Mouse (Mus musculus): ENCODE measurements around the gene Dctn2. TPM values are rescaled to one million over a fixed set of nuclear protein-coding genes. Genes with fewer than 3 reads are reported as not detected.

The Dctn2 gene
- polyA plus RNA-seq, 1 experiment from 2014 or later: 170 TPM

DNA sequence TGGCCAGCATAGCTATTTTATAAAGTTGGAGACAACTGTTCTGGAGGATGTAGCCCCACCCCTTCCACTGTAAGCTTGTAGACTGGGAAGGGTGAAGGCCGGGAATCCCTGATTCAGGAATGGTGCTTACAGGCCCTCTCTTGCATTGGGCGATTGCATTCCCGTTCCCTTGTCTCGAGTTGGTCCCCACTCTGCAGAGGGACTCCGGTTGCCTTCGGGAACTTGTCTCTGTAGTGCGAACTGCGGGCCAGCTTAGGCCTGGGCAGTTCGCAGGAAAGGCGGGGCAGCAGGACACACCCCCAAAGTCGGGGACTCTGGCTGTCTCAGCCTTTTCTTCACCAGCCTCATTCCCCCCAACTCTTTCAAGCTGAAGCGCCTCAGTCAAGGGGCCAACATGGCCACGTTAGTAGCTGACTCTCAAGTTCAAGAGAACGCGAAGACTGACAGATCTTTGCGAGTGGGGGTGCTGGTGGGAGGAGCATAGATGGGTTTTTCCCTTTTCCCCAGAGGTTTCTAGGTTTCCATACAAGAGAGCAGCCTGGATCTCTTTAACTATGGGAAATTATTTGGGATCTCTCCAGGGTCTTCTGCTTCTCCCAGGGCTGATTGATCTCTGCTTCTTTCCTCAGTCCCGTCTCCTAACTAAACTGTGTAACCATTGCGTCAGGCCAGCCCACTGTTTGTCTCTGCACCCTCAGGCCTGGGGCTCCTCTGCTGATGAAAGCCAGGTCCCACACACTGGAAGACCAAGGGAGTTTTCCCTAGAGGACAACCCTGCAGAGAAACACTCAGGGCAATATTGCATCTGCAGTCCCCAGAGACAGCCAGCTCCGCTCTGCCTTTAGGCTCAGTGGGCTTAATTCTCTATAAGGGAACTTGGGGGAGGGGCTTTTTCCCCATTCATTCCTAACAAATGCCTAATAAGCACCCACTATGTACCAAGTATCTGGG lies 25.0 kb downstream of the Dctn2 start:
- peaks cover 38% of the 10 kb centered on the region for H3K4me1 ChIP-seq (ENCODE audit: control insufficient read depth, insufficient read depth, low read length)
- peak; percentile 36 for ATAC-seq
- H3K9ac ChIP-seq (ENCODE audit: low read depth, low read length): peak overlapping the region; percentile 82
- peaks cover 20% of the 10 kb centered on the region for H3K36me3 ChIP-seq (ENCODE audit: control insufficient read depth, insufficient read depth, low read length)
- WGBS: 1% methylated on average over 19 of the region's 19 CpGs
- peak overlapping the region; percentile 72 for H3K4me2 ChIP-seq (ENCODE audit: low read depth, low read length)
- H3K4me3 ChIP-seq (ENCODE audit: low read length): peak overlapping the region; percentile 75
- no peaks in the 10 kb centered on the region for H3K9me3 ChIP-seq (ENCODE audit: control insufficient read depth, low read length)
- peak overlapping the region; percentile 94 for H3K27ac ChIP-seq (ENCODE audit: low read length)
- no peaks in the 10 kb centered on the region for H3K27me3 ChIP-seq (replicated peaks; ENCODE audit: control insufficient read depth, insufficient read depth, low read length)

DNA sequence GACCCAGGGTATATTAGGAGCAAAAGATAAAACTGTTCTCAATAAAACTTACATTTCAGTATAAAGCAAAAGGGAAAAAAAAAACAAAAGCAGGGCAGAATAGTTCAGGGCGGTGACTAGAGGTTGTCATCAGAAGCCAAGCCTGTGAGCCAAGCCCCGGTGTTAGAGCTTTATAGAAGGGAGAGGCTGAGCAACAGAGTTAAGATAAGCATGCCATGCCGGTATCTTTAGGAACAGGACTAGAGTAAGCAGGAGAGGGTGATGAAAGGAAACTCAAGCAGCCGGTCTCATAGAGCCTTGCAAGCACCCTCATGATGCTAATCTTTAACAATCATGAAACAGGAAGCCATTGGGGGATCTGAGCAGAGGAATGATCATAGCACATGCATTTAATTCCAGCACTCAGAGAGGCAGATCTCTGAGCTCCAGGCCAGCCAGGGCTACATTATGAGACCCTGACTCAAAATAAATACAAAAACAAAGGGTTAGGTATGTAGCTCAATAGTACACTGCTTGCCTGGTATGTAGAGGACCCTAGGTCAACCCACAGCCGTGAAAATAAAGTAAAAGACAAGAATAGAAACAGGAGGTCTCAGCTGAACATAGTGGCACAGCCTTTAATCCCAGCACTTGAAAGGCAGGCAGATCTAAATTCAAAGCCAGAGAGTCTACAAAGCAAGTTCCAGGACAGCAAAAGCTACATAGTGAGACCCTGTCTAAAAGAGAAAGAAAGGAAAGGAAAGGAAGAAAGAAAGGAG lies 25.9 kb downstream of the Dctn2 start:
- Histone ChIP-seq H3K4me2 (ENCODE audit: low read depth, low read length) (peak overlapping the region; percentile 72), H3K9ac (ENCODE audit: low read depth, low read length) (peak overlapping the region; percentile 82), H3K9me3 (ENCODE audit: control insufficient read depth, low read length) (no peaks in the 10 kb centered on the region), H3K4me3 (ENCODE audit: low read length) (peak overlapping the region; percentile 75), H3K27me3 (replicated peaks; ENCODE audit: control insufficient read depth, insufficient read depth, low read length) (no peaks in the 10 kb centered on the region), H3K36me3 (ENCODE audit: control insufficient read depth, insufficient read depth, low read length) (peaks cover 13% of the 10 kb centered on the region; the same call in 1 of the 2 replicates), H3K27ac (ENCODE audit: low read length) (peak overlapping the region; percentile 94; the same call in 1 of the 2 replicates), H3K4me1 (ENCODE audit: control insufficient read depth, insufficient read depth, low read length) (peaks cover 30% of the 10 kb centered on the region)
- ATAC-seq: no peak
- WGBS: 31% methylated on average over 5 of the region's 5 CpGs

DNA sequence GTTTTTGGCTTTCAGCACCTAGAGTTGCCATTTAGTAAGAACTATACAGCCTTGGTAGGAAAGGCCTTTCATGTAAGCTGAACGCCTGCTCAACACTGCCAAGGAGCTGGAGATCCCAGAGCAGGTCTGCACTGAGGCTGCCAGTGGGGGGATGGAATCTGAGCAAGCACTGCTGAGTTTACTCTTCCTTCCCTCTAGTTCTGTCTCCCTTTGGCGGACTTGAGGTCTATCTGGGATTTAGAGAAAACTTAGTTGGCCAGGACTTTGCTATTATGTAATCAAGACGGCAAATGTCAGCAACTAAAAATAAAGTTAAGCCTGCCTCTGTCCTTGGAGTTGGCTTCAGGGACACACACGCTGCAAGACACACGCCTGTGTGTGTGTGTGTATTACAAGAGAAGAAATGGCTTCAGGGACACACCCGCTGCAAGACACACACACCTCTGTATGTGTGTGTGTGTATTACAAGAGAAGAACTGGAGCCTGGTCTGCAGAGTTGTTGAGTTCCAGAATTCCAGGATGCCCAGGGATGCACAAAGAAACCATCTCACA lies 26.9 kb downstream of the Dctn2 start:
- no peak for ATAC-seq
- Histone ChIP-seq H3K4me2 (ENCODE audit: low read depth, low read length) (0 out of 2 replicates have a peak overlapping the region, but pooled peaks have one; percentile 72), H3K9ac (ENCODE audit: low read depth, low read length) (no peak overlapping the region), H3K9me3 (ENCODE audit: control insufficient read depth, low read length) (no peaks in the 10 kb centered on the region), H3K27me3 (replicated peaks; ENCODE audit: control insufficient read depth, insufficient read depth, low read length) (no peaks in the 10 kb centered on the region), H3K36me3 (ENCODE audit: control insufficient read depth, insufficient read depth, low read length) (peaks cover 20% of the 10 kb centered on the region), H3K27ac (ENCODE audit: low read length) (no peak overlapping the region), H3K4me3 (ENCODE audit: low read length) (no peak overlapping the region; the same call in 1 of the 2 replicates), H3K4me1 (ENCODE audit: control insufficient read depth, insufficient read depth, low read length) (peaks cover 23% of the 10 kb centered on the region)
- WGBS: 75% methylated on average over 6 of the region's 6 CpGs

DNA sequence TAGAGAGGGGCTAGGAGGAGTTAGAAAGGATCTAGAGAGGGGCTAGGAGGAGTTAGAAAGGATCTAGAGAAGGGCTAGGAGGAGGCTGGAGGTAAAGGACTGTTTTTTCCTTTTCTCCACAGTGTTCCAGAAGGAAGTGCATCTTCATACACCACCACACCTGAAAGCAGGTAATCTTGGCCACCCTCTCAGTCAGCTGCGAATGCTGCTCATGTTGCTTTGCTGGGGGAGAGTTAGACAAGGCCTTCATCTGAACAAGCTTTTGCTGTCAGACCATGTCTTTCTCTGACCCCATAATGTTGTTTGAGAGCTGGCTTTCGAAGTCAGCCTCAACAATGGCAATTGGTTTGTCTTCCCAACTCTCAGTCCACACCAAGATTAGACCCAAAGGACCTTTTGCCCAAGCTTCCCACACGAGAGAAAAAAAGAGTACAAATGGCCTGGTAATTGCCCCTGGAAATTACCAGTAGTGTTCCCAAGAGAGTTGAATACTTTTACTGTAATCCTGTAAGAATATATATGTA lies 27.5 kb downstream of the Dctn2 start:
- peaks cover 20% of the 10 kb centered on the region for H3K36me3 ChIP-seq (ENCODE audit: control insufficient read depth, insufficient read depth, low read length)

DNA sequence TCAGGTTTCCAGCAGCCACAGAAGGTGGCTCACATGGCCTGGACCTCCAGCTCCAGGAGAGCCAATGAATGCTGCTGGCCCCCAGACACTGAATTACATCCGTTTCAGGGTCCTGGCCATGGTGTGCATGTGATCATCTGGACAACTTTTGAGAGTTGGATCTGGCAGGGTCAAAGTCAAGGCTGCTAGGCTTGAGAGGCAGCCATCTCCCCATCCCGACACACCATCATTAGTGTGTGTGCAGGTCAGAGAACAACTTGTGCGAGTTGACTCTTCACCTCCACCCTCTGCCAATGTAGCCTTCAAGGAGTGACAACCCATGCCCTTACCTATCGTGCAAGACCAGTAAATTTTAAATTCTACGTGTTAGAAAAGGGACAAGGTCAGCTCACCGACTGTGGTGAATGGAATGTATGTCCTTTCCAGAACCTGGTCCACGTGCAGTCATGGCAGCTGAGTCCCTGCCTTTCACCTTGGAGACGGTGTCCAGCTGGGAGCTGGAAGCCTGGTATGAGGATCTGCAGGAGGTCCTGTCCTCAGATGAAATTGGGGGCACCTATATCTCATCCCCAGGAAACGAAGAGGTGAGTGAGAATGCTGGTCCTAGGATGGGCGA lies 28.8 kb downstream of the Dctn2 start:
- no peak overlapping the region for H3K4me3 ChIP-seq (ENCODE audit: low read length)
- H3K27me3 ChIP-seq (replicated peaks; ENCODE audit: control insufficient read depth, insufficient read depth, low read length): no peaks in the 10 kb centered on the region
- no peak for ATAC-seq
- H3K9me3 ChIP-seq (ENCODE audit: control insufficient read depth, low read length): no peaks in the 10 kb centered on the region
- H3K36me3 ChIP-seq (ENCODE audit: control insufficient read depth, insufficient read depth, low read length): peaks cover 20% of the 10 kb centered on the region
- peaks cover 16% of the 10 kb centered on the region for H3K4me1 ChIP-seq (ENCODE audit: control insufficient read depth, insufficient read depth, low read length)
- H3K4me2 ChIP-seq (ENCODE audit: low read depth, low read length): no peak overlapping the region
- WGBS: 88% methylated on average over 10 of the region's 10 CpGs
- no peak overlapping the region for H3K9ac ChIP-seq (ENCODE audit: low read depth, low read length)
- no peak overlapping the region for H3K27ac ChIP-seq (ENCODE audit: low read length)

More for the DNA sequence above, 27.5 kb downstream of the Dctn2 start:
- no peaks in the 10 kb centered on the region for H3K27me3 ChIP-seq (replicated peaks; ENCODE audit: control insufficient read depth, insufficient read depth, low read length)
- WGBS: 81% methylated on average over 3 of the region's 3 CpGs
- H3K4me2 ChIP-seq (ENCODE audit: low read depth, low read length): no peak overlapping the region
- peaks cover 23% of the 10 kb centered on the region for H3K4me1 ChIP-seq (ENCODE audit: control insufficient read depth, insufficient read depth, low read length)
- H3K9me3 ChIP-seq (ENCODE audit: control insufficient read depth, low read length): no peaks in the 10 kb centered on the region
- H3K9ac ChIP-seq (ENCODE audit: low read depth, low read length): no peak overlapping the region
- H3K27ac ChIP-seq (ENCODE audit: low read length): no peak overlapping the region
- ATAC-seq: no peak
- H3K4me3 ChIP-seq (ENCODE audit: low read length): no peak overlapping the region

DNA sequence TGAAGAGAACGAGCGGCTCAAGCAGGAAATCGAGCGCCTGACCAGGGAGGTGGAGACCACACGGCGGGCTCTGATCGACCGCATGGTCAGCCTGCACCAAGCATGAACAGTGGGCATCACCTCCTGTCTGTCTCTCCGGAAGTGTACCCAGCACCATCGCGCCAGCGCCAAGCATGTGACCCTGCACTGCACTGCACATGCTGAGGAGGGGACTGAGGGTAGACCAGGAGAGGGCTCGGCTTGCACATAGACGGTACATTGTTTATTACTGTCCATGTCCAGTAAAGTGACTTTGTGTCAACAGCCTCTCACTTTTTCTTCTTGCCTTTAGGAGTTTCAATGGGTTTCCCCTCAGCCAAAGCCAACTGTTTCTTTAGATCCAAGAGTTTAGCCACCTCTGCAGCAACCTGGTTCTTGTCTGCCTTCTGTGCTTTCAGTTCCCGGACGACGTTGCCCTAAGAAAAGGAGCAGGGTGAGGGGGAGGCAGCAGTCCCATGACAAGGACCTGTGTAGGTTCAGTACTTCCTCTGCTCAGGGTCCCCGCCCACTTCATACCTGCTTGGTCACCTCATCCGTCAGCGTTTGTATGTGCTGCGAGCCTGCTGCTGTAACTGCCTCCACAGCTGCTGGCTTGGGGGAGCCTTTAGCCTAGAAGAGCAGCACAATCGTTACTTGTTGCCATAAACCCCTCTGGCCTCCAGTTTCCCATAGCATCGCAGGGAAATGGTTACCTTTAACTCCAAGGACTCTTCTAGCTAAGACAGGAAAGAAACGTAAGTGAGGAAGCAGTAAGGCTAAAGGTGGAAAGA lies 30.0 kb downstream of the Dctn2 start:
- Histone ChIP-seq H3K27me3 (replicated peaks; ENCODE audit: control insufficient read depth, insufficient read depth, low read length) (no peaks in the 10 kb centered on the region), H3K36me3 (ENCODE audit: control insufficient read depth, insufficient read depth, low read length) (peaks cover 20% of the 10 kb centered on the region), H3K27ac (ENCODE audit: low read length) (no peak overlapping the region), H3K4me3 (ENCODE audit: low read length) (no peak overlapping the region), H3K4me2 (ENCODE audit: low read depth, low read length) (no peak overlapping the region), H3K9ac (ENCODE audit: low read depth, low read length) (no peak overlapping the region), H3K9me3 (ENCODE audit: control insufficient read depth, low read length) (no peaks in the 10 kb centered on the region), H3K4me1 (ENCODE audit: control insufficient read depth, insufficient read depth, low read length) (peaks cover 15% of the 10 kb centered on the region)
- ATAC-seq: no peak
- 82% methylated on average over 24 of the region's 24 CpGs for WGBS

DNA sequence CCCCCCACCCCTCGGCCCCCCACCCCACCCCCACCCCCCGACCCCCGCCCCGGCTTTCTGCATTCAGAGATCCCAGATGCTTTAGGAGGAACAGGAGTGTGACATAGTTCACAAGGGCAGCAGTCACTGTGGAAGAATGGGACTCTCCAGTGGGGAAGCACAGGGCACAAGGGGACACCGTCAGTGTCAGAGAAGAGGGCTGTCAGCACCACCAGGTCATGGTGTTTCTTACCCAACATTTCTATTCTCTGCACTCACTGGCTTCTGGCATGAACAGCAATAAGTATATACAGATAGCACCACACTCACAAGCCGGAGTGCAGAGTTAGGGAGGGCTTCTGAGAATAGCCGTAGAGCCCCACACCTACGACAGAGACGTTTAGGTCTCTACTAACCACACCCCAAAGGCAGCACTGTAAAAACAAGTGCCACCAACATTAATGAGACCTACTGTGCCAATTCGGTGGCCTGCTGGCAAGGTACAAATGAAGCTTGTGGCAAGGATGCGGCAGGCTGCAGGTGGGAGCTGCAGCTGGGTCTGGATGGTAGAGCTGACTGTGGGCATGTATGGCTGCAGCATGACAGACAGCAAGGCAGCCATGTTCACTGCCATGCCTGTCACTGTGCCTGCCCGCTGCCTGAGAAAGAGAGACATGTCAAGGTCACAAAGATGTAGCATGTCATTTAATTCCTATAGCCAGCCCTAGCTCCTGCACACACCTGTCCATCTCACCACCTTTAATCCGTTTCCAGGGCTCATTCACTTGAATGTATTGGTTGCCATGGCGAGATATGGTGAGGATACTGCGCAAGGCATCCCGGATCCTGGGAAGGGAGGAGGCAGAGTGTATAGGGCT lies 31.1 kb downstream of the Dctn2 start:
- Histone ChIP-seq H3K9me3 (ENCODE audit: control insufficient read depth, low read length) (no peaks in the 10 kb centered on the region), H3K4me1 (ENCODE audit: control insufficient read depth, insufficient read depth, low read length) (peaks cover 7% of the 10 kb centered on the region), H3K4me3 (ENCODE audit: low read length) (no peak overlapping the region), H3K4me2 (ENCODE audit: low read depth, low read length) (no peak overlapping the region), H3K27me3 (replicated peaks; ENCODE audit: control insufficient read depth, insufficient read depth, low read length) (no peaks in the 10 kb centered on the region), H3K27ac (ENCODE audit: low read length) (no peak overlapping the region), H3K36me3 (ENCODE audit: control insufficient read depth, insufficient read depth, low read length) (peaks cover 25% of the 10 kb centered on the region), H3K9ac (ENCODE audit: low read depth, low read length) (no peak overlapping the region)
- no peak for ATAC-seq
- 89% methylated on average over 16 of the region's 16 CpGs for WGBS

DNA sequence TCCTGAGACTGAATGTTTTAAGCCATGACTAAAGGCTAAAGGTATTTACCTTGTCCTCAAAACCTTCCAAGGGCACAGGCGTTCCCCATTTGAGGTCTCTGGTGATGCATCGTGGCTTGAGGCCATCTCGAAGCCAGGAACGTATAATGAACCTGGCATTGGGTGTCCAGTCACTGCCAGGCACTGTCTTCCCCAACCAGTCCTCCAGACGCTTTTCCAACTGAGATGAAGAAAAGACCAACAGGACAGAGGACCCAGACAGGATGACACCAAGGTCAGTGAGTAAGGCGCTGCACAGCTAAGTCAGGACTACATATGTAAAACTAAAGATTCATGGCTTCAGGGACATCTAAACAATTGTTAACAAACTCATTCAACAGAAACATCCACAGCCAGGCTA lies 34.2 kb downstream of the Dctn2 start:
- Histone ChIP-seq H3K9me3 (ENCODE audit: control insufficient read depth, low read length) (no peaks in the 10 kb centered on the region), H3K4me2 (ENCODE audit: low read depth, low read length) (no peak overlapping the region), H3K4me3 (ENCODE audit: low read length) (no peak overlapping the region), H3K27me3 (replicated peaks; ENCODE audit: control insufficient read depth, insufficient read depth, low read length) (no peaks in the 10 kb centered on the region), H3K27ac (ENCODE audit: low read length) (no peak overlapping the region), H3K36me3 (ENCODE audit: control insufficient read depth, insufficient read depth, low read length) (peaks cover 32% of the 10 kb centered on the region), H3K9ac (ENCODE audit: low read depth, low read length) (no peak overlapping the region), H3K4me1 (ENCODE audit: control insufficient read depth, insufficient read depth, low read length) (no peaks in the 10 kb centered on the region)
- WGBS: 94% methylated on average over 6 of the region's 6 CpGs
- no peak for ATAC-seq
